Mouse (Mus musculus): ENCODE measurements around the gene Ccdc85c.
A peak's percentile ranks its signal among the peaks of the same experiment; 100 is the strongest.

- TF ChIP-seq POLR2A (IDR thresholded peaks at IDR 0.05; ENCODE audit: borderline replicate concordance, extremely low read depth, insufficient read depth, insufficient read length, poor library complexity, severe bottlenecking) (0 out of 2 replicates have a peak, but pooled peaks have one; percentile 37), CTCF (IDR thresholded peaks at IDR 0.05; ENCODE audit: borderline replicate concordance, extremely low read depth, insufficient read depth, insufficient read length) (no peak)
Observed at GRCm38 (mm10) chr12:108305812-108306794, 30.9 kb upstream of the Ccdc85c start, which contains the start of gene Hhipl1.

Data from brain, embryonic 14.5 days (tissue).